Mouse (Mus musculus): Measurements from ENCODE around the gene Prr5l. TPM values are rescaled to one million over a fixed set of nuclear protein-coding genes. Genes with fewer than 3 reads are reported as not detected.

Gene Prr5l
- polyA plus RNA-seq (2017; shearing (Covaris generic)), result 1 to 10 TPM; 1.5 to 7.8 TPM

DNA sequence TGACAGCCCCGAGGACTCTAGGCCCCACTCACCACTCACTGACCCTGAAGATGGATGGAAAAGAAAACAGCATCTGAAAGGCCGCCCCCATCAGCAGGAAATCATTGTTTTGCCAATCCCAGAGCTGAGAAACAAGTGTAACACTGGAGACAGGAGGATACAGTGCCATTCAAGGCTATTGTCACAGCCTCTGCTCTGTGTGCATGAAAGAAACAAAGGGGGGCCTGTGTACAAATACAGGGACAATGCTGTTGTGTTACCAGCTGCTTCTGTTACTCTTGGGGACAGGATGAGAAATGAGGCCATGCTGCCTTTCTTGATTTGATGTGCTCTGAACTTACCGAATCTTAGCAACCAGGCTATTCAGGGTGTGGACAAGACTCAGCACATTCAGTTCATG, at the start of gene Prr5l:
Prr5l (minus strand) TSS at position 30 of the 400 bp plus-strand sequence.

DNA sequence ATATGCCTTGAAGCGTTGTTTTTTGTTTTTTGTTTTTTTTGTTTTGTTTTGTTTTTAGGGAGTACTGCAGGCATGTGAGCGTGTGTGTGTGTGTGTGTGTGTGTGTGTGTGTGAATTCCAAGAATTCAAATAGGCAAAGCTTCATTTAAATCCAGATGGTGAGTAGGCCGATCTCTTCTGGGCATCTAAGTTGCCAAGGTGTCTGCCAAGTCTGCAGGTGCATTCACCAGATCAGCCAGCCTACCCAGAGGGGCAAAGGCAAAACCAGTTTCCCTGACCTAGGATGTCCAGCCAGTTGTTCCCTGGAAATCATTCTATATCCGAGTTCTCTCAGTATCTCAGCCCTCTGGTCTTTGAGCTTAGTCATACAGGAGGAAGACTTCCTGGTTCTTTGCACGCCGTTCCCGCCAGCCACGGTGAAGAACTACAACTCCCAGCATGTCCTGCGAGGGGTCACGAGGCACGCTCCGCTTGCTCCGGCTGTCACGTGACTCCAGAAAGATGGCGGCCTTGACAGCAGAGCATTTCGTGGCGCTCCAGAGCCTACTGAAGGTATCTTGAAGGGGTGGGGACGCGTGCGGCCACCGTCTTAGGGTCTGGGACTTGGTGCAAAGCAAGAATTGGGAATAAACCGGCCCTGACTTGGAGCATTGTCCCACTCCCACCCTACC, 3.1 kb upstream of the Prr5l start, which contains the start of gene Commd9:
Commd9 (plus strand) TSS at position 480 of the 671 bp plus-strand sequence.

DNA sequence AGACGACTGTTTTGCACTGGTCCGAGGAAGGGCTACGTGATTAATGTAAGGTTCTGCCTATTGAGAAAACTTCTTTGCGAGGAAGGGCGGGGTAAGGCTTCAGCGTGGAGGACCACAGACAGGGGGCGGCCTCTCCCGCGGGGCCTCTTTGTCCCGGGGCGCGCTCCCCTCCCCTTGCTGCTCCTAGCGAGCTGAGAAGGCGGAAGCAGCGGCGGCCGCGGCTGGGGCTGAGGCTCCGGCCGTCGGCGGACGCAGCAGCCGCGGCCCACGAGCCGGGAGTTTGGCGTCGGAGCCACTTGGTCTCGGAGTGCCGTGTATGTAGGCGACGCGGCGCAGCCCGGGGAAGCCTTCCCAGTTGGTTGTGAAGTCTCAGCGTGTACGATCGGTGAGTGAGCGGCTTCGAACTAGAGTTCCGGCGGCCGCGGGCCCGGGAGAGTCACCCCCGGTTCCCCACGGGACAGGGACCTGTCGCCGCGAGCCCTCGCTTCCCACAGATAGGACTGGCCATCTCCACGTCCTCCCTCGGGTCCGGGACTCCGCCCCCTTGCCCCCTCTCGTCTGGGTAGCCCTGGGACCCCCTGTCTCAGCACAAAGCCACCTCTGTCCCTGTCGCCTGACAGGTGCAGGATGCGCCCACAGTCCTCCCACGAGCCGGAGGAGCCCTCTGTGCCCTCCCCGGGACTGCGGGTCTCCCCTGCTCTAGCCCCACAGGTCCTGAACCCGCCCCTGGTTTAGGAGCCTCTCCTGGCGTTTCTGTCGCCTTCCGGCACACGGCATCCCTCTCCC, 204.4 kb downstream of the Prr5l start, which contains the start of gene Traf6:
Traf6 (plus strand) TSS at position 194 of the 786 bp plus-strand sequence.

Other genes with a start within 250 kb of the Prr5l start
- under 1 TPM; 0.07 to 0.33 TPM for gene Rag1, start 233.5 kb downstream of the Prr5l start, polyA plus RNA-seq (2017; shearing (Covaris generic))
- 1 to 10 TPM; 1.6 to 4.7 TPM for gene B230118H07Rik, start 233.5 kb downstream of the Prr5l start, polyA plus RNA-seq (2017; shearing (Covaris generic))
- 10 to 100 TPM; 28.9 to 31.7 TPM for gene Traf6, start 204.6 kb downstream of the Prr5l start, polyA plus RNA-seq (2017; shearing (Covaris generic))
- 10 to 100 TPM; 24.4 to 24.6 TPM for gene Commd9, start 3.2 kb upstream of the Prr5l start, polyA plus RNA-seq (2017; shearing (Covaris generic))

All from inflammation-experienced regulatory T-cells (primary cell).